Mouse (Mus musculus): ENCODE results near the gene Glod4. TPM values are rescaled to one million over a fixed set of nuclear protein-coding genes. Genes with fewer than 3 reads are reported as not detected.
"Not testable (repeated sequence)": the region's sequence is repeated elsewhere in the genome, so short reads cannot be mapped to it uniquely, and the experiment has no call there.

Gene Glod4
- polyA plus RNA-seq, 1 experiment, result 28.0 TPM

GRCm38 (mm10) chr11:76216681-76217389, 26.7 kb downstream of the Glod4 start:
- H3K36me3 ChIP-seq (ENCODE audit: control insufficient read depth, insufficient read depth, low read length), result no peaks in the 10 kb centered on the region

GRCm38 (mm10) chr11:76216049-76216540, 27.4 kb downstream of the Glod4 start:
- Histone ChIP-seq H3K27ac (ENCODE audit: insufficient read depth, low read depth, low read length) (no peak overlapping the region), H3K4me1 (ENCODE audit: control insufficient read depth, insufficient read depth, low read length) (no peaks in the 10 kb centered on the region), H3K4me3 (ENCODE audit: insufficient read depth, low read depth, low read length) (no peak overlapping the region), H3K36me3 (ENCODE audit: control insufficient read depth, insufficient read depth, low read length) (no peaks in the 10 kb centered on the region), H3K27me3 (replicated peaks; ENCODE audit: control insufficient read depth, insufficient read depth, low read length) (no peaks in the 10 kb centered on the region)
- no peak for DNase-seq
- TF ChIP-seq CTCF (conservative IDR thresholded peaks at IDR 0.05; ENCODE audit: insufficient read depth, insufficient read length, low read depth, low read length) (no peak), POLR2A (IDR thresholded peaks at IDR 0.05; ENCODE audit: low read depth, low read length) (no peak)
- 96% methylated on average over 5 of the region's 5 CpGs for WGBS

More at GRCm38 (mm10) chr11:76216681-76217389, 26.7 kb downstream of the Glod4 start:
- Histone ChIP-seq H3K27ac (ENCODE audit: insufficient read depth, low read depth, low read length) (peak overlapping the region; percentile 58), H3K4me3 (ENCODE audit: insufficient read depth, low read depth, low read length) (peak overlapping the region; percentile 78), H3K27me3 (replicated peaks; ENCODE audit: control insufficient read depth, insufficient read depth, low read length) (no peaks in the 10 kb centered on the region), H3K4me1 (ENCODE audit: control insufficient read depth, insufficient read depth, low read length) (no peaks in the 10 kb centered on the region)
- no peak for TF ChIP-seq POLR2A (IDR thresholded peaks at IDR 0.05; ENCODE audit: low read depth, low read length)
- TF ChIP-seq CTCF (conservative IDR thresholded peaks at IDR 0.05; ENCODE audit: insufficient read depth, insufficient read length, low read depth, low read length), result no peak
- WGBS, result 1% methylated on average over 33 of the region's 33 CpGs
- DNase-seq, result peak; percentile 70

DNA sequence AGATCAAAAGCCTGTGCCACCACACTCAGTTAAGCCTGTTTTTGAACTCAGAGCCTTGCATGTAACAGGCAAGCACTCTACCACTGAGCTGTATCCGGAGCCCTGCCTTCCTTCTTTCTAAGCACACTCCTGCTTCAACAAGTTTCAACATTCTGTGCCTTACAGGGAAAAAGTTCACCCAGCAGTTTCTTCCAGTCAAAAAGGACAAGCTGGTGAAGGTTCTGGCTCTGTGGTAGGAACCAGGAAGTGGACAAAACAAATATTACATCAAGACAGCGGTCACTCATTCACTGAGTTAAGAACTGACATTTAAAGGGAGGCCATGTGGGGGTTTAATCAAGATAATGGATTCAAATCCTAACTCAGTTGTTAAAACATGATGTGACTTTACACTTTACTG, 28.5 kb downstream of the Glod4 start:
- no peak for DNase-seq
- H3K4me1 ChIP-seq (ENCODE audit: control insufficient read depth, insufficient read depth, low read length), result no peaks in the 10 kb centered on the region
- no peak overlapping the region for H3K4me3 ChIP-seq (ENCODE audit: insufficient read depth, low read depth, low read length)
- no peaks in the 10 kb centered on the region for H3K27me3 ChIP-seq (replicated peaks; ENCODE audit: control insufficient read depth, insufficient read depth, low read length)
- no peak for TF ChIP-seq CTCF (conservative IDR thresholded peaks at IDR 0.05; ENCODE audit: insufficient read depth, insufficient read length, low read depth, low read length)
- no peak for TF ChIP-seq POLR2A (IDR thresholded peaks at IDR 0.05; ENCODE audit: low read depth, low read length)
- H3K36me3 ChIP-seq (ENCODE audit: control insufficient read depth, insufficient read depth, low read length), result no peaks in the 10 kb centered on the region
- WGBS, result 80% methylated on average over 2 of the region's 2 CpGs
- no peak overlapping the region for H3K27ac ChIP-seq (ENCODE audit: insufficient read depth, low read depth, low read length)

DNA sequence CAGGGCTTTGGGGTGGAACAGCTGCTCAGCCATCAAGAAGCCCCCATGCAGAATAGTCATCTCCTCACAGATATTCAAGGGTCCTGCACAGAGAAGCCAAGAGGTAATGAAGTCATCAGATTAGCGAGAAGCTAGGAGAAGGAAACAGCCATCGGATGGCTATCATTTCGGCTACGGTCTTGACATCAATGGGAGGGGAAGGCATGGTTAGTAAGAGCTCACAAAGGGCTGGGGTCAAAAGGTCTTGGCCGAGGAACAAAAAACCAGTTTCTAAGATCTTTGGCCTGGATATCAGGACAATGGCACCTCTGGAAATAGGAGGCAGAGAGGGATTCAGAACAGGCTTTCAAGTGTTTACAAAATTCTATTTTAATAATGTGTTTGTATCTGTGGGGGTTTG, 29.7 kb downstream of the Glod4 start:
- Histone ChIP-seq H3K4me3 (ENCODE audit: insufficient read depth, low read depth, low read length) (no peak overlapping the region), H3K27ac (ENCODE audit: insufficient read depth, low read depth, low read length) (no peak overlapping the region), H3K4me1 (ENCODE audit: control insufficient read depth, insufficient read depth, low read length) (no peaks in the 10 kb centered on the region), H3K36me3 (ENCODE audit: control insufficient read depth, insufficient read depth, low read length) (no peaks in the 10 kb centered on the region), H3K27me3 (replicated peaks; ENCODE audit: control insufficient read depth, insufficient read depth, low read length) (no peaks in the 10 kb centered on the region)
- TF ChIP-seq POLR2A (IDR thresholded peaks at IDR 0.05; ENCODE audit: low read depth, low read length) (no peak), CTCF (conservative IDR thresholded peaks at IDR 0.05; ENCODE audit: insufficient read depth, insufficient read length, low read depth, low read length) (no peak)
- DNase-seq, result no peak
- 88% methylated on average over 5 of the region's 5 CpGs for WGBS

DNA sequence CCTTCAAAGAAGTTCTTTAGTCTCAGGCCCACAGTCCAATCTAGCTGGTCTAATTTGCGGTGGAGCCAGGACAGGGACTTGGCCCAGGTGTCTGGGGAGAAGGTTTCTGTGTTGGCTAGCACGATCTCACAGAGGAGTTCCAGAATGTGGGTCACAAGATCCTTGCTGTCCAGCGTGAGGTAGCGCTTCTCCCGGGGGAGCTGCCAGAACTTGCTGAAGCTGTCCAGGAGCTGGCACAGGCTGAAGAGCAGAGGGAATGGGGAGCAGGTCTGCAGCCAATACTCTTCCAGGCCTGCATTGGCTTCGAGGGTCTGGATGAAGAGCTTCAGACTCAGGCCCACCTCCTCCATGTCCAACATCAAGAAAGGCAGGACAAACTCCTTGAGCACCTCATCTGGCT, 31.9 kb downstream of the Glod4 start:
- H3K27ac ChIP-seq (ENCODE audit: insufficient read depth, low read depth, low read length); H3K4me1 ChIP-seq (ENCODE audit: control insufficient read depth, insufficient read depth, low read length); H3K36me3 ChIP-seq (ENCODE audit: control insufficient read depth, insufficient read depth, low read length); DNase-seq; H3K4me3 ChIP-seq (ENCODE audit: insufficient read depth, low read depth, low read length); H3K27me3 ChIP-seq (replicated peaks; ENCODE audit: control insufficient read depth, insufficient read depth, low read length): not testable (repeated sequence)
- WGBS, result 81% methylated on average over 5 of the region's 6 CpGs

- DNase-seq, result no peak
- H3K27me3 ChIP-seq (replicated peaks; ENCODE audit: control insufficient read depth, insufficient read depth, low read length), result no peaks in the 10 kb centered on the region
- no peak overlapping the region for H3K4me3 ChIP-seq (ENCODE audit: insufficient read depth, low read depth, low read length)
- 79% methylated on average over 13 of the region's 13 CpGs for WGBS
- TF ChIP-seq CTCF (conservative IDR thresholded peaks at IDR 0.05; ENCODE audit: insufficient read depth, insufficient read length, low read depth, low read length), result no peak
- TF ChIP-seq POLR2A (IDR thresholded peaks at IDR 0.05; ENCODE audit: low read depth, low read length), result no peak
- no peaks in the 10 kb centered on the region for H3K4me1 ChIP-seq (ENCODE audit: control insufficient read depth, insufficient read depth, low read length)
- no peak overlapping the region for H3K27ac ChIP-seq (ENCODE audit: insufficient read depth, low read depth, low read length)
- no peaks in the 10 kb centered on the region for H3K36me3 ChIP-seq (ENCODE audit: control insufficient read depth, insufficient read depth, low read length)
Observed at GRCm38 (mm10) chr11:76210228-76210985, 33.1 kb downstream of the Glod4 start.

DNA sequence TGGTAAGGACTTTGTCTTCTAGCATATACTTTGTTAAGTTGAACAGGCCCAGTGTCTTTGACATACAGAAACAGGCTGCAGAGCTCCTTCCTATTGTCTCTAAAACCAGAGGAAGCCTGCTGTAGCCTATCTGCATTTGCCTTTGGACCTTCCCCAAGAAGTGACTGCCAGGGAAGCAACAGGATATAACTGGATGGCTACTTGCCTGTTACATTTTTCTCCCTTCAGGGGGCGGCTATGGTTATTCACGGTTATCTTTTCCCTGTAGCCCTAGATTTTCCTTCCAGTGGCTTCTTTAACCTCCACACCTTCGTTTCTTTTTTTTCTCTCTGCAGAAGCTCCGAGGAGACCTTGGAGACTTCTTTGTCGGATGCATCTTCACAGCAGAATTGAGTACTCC, 36.7 kb downstream of the Glod4 start:
- DNase-seq, result no peak
- Histone ChIP-seq H3K36me3 (ENCODE audit: control insufficient read depth, insufficient read depth, low read length) (no peaks in the 10 kb centered on the region), H3K4me1 (ENCODE audit: control insufficient read depth, insufficient read depth, low read length) (no peaks in the 10 kb centered on the region; the same call in 1 of the 2 replicates), H3K4me3 (ENCODE audit: insufficient read depth, low read depth, low read length) (no peak overlapping the region), H3K27me3 (replicated peaks; ENCODE audit: control insufficient read depth, insufficient read depth, low read length) (no peaks in the 10 kb centered on the region), H3K27ac (ENCODE audit: insufficient read depth, low read depth, low read length) (no peak overlapping the region)
- WGBS, result 80% methylated on average over 5 of the region's 5 CpGs
- TF ChIP-seq CTCF (conservative IDR thresholded peaks at IDR 0.05; ENCODE audit: insufficient read depth, insufficient read length, low read depth, low read length) (no peak), POLR2A (IDR thresholded peaks at IDR 0.05; ENCODE audit: low read depth, low read length) (no peak)

Measured in kidney, adult 2 months (tissue).